Mouse (Mus musculus): ENCODE measurements around the gene Cacna1f. TPM values are rescaled to one million over a fixed set of nuclear protein-coding genes. Genes with fewer than 3 reads are reported as not detected.
A peak's percentile ranks its signal among the peaks of the same experiment; 100 is the strongest.

The Cacna1f gene
- polyA plus RNA-seq, 1 experiment from 2014 or later, result 0.03 TPM

DNA sequence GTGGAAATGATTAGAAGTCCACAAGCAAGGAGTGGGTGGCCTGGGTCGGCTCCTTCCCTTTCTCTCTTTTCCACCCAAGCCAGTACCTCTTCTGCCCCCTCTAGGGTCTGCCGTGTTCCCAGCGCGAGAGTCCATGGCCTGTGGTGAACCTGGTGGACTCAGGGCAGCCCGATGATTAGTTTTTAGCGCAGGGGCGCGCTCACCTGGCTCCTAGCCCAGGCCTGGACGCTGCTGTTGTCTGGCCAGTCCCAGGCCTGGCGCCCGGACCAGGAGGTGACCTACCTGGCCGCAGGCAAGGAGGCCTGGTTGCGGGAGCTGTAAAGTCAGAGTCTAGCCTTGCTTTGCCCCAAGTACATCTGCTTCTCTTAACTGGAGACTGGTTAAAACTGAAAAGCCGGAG lies 74.0 kb downstream of the Cacna1f start, which contains the start of gene Magix:
Gene Magix, minus strand, starts transcription at position 388 of the 400 bp plus-strand sequence.
- Histone ChIP-seq H3K36me3 (ENCODE audit: poor library complexity, severe bottlenecking) (no peaks in the 10 kb centered on the region), H3K9ac (no peak within 1 kb of the TSS), H3K4me2 (peak within 1 kb of the TSS; percentile 54), H3K27ac (no peak within 1 kb of the TSS), H3K27me3 (no peaks in the 10 kb centered on the region), H3K4me3 (peak within 1 kb of the TSS; percentile 25), H3K4me1 (no peaks in the 10 kb centered on the region), H3K9me3 (replicated peaks) (no peaks in the 10 kb centered on the region; the same call in 1 of the 2 replicates)
- 64% methylated on average over 14 of the region's 14 CpGs for WGBS
- ATAC-seq, result no peak

Other genes with a start within 250 kb of the Cacna1f start
- 1.3 and 1.6 TPM in 2 replicates for gene Usp27x, start 231.3 kb upstream of the Cacna1f start, polyA plus RNA-seq (2015; fragmentation: Nextera tagmentation; extraction: Ambion mirVana)
- 0.08 TPM in 1 of 2 replicates, not detected in the other for gene Foxp3, start 33.4 kb upstream of the Cacna1f start, polyA plus RNA-seq (2015; fragmentation: Nextera tagmentation; extraction: Ambion mirVana)
- 3.0 and 3.6 TPM in 2 replicates for gene Ppp1r3f, start 32.8 kb upstream of the Cacna1f start, polyA plus RNA-seq (2015; fragmentation: Nextera tagmentation; extraction: Ambion mirVana)
- 36.8 and 38.5 TPM in 2 replicates for gene Ccdc22, start 1.6 kb upstream of the Cacna1f start, polyA plus RNA-seq (2015; fragmentation: Nextera tagmentation; extraction: Ambion mirVana)
- gene Syp, start 31.4 kb downstream of the Cacna1f start, polyA plus RNA-seq (2015; fragmentation: Nextera tagmentation; extraction: Ambion mirVana), result 62.0 and 66.7 TPM in 2 replicates
- gene Prickle3, start 50.2 kb downstream of the Cacna1f start, polyA plus RNA-seq (2015; fragmentation: Nextera tagmentation; extraction: Ambion mirVana), result 1.3 and 2.3 TPM in 2 replicates
- gene Plp2, start 64.3 kb downstream of the Cacna1f start, polyA plus RNA-seq (2015; fragmentation: Nextera tagmentation; extraction: Ambion mirVana), result 45.7 and 50.5 TPM in 2 replicates
- 0.06 and 0.09 TPM in 2 replicates for gene Magix, start 74.2 kb downstream of the Cacna1f start, polyA plus RNA-seq (2015; fragmentation: Nextera tagmentation; extraction: Ambion mirVana)
- 44.1 and 47.7 TPM in 2 replicates for gene Gpkow, start 90.0 kb downstream of the Cacna1f start, polyA plus RNA-seq (2015; fragmentation: Nextera tagmentation; extraction: Ambion mirVana)
- gene Wdr45, start 107.2 kb downstream of the Cacna1f start, polyA plus RNA-seq (2015; fragmentation: Nextera tagmentation; extraction: Ambion mirVana), result 29.0 and 33.6 TPM in 2 replicates
- 0.53 and 0.67 TPM in 2 replicates for gene Gm45208, start 115.2 kb downstream of the Cacna1f start, polyA plus RNA-seq (2015; fragmentation: Nextera tagmentation; extraction: Ambion mirVana)
- 91.9 and 93.3 TPM in 2 replicates for gene Praf2, start 121.4 kb downstream of the Cacna1f start, polyA plus RNA-seq (2015; fragmentation: Nextera tagmentation; extraction: Ambion mirVana)
- 30.4 and 33.8 TPM in 2 replicates for gene Ccdc120, start 143.8 kb downstream of the Cacna1f start, polyA plus RNA-seq (2015; fragmentation: Nextera tagmentation; extraction: Ambion mirVana)
- gene Tfe3, start 155.5 kb downstream of the Cacna1f start, polyA plus RNA-seq (2015; fragmentation: Nextera tagmentation; extraction: Ambion mirVana), result 20.0 and 23.8 TPM in 2 replicates
- gene Gripap1, start 182.7 kb downstream of the Cacna1f start, polyA plus RNA-seq (2015; fragmentation: Nextera tagmentation; extraction: Ambion mirVana), result 71.6 and 82.6 TPM in 2 replicates
- 1.1 and 1.4 TPM in 2 replicates for gene Kcnd1, start 215.2 kb downstream of the Cacna1f start, polyA plus RNA-seq (2015; fragmentation: Nextera tagmentation; extraction: Ambion mirVana)
- 43.9 and 44.9 TPM in 2 replicates for gene Otud5, start 234.3 kb downstream of the Cacna1f start, polyA plus RNA-seq (2015; fragmentation: Nextera tagmentation; extraction: Ambion mirVana)

Data from forebrain, embryonic 13.5 days (tissue).